Mouse (Mus musculus) E14TG2a.4 (cell line): ENCODE results near the gene Creb3l2.

ENCODE experiments used
- CTCF ChIP-seq: conservative IDR thresholded peaks from 2 replicates; pipeline ENCODE4 v1.5.1; 2014; ENCODE audit warnings: low read length
- NANOG ChIP-seq: IDR thresholded peaks from 2 replicates; pipeline ENCODE4 v1.6.1; 2014; ENCODE audit warnings: borderline replicate concordance, low read length, mixed read lengths
- POU5F1 ChIP-seq: IDR thresholded peaks from 2 replicates; pipeline ENCODE4 v1.6.1; 2014; ENCODE audit warnings: low read length, borderline replicate concordance

DNA sequence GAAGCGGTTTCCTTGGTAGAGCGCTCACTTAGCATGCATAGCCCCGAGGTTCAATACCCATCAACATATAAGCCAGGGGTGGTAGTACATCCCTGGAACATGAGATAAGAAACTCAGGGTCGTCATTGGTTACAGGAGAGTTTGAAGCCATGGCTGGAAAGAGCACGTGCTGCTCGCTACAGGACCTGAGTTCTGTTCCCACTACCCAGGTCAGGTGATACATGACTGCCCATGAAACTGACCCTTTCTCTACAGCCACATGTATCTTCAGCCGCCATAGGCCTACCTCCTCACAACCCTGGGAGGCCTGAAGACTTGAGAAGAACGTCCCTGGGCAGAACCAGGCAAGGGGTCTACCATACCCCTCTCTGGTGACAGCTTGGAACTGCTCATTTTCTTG is 13.0 kb downstream of the Creb3l2 start:
- TF ChIP-seq CTCF, result no peak
- no peak for TF ChIP-seq POU5F1
- no peak for TF ChIP-seq NANOG
